Mouse (Mus musculus) hindbrain, embryonic 11.5 days (tissue): ENCODE results near the gene Vps37c. TPM values are rescaled to one million over a fixed set of nuclear protein-coding genes. Genes with fewer than 3 reads are reported as not detected.

Experiments used
- ATAC-seq: fragments of 200-750 bp; cut with Nextera tagmentation; 2 replicates; pipeline ENCODE4 v1.8.0; 2017; ENCODE audit warnings: mild to moderate bottlenecking, moderate TSS enrichment, moderate library complexity; ENCODE audit not compliant: low FRiP score
- DNase-seq: peaks from one replicate; pipeline ENCODE4 v3.0.0-alpha.2; 2015; ENCODE audit warnings: low spot score
- H3K27ac ChIP-seq: fragments of 300-500 bp; sonication (generic); 2 replicates; pipeline ENCODE4 v1.5.1; 2014; ENCODE audit warnings: mild to moderate bottlenecking, low read depth, low read length
- H3K27me3 ChIP-seq: fragments of 300-500 bp; sonication (generic); 2 replicates; pipeline ENCODE4 v1.6.1; 2014; ENCODE audit warnings: mild to moderate bottlenecking, low read length, moderate library complexity, mixed read lengths; ENCODE audit not compliant: control insufficient read depth, insufficient read depth
- H3K36me3 ChIP-seq: fragments of 300-500 bp; sonication (generic); 2 replicates; pipeline ENCODE4 v1.6.1; 2014; ENCODE audit warnings: mild to moderate bottlenecking, low read length, moderate library complexity, mixed read lengths; ENCODE audit not compliant: control insufficient read depth, insufficient read depth
- H3K4me1 ChIP-seq: fragments of 300-500 bp; sonication (generic); replicated peaks from 2 replicates; pipeline ENCODE4 v1.6.1; 2014; ENCODE audit warnings: low read length, mixed read lengths; ENCODE audit not compliant: control insufficient read depth, insufficient read depth
- H3K4me2 ChIP-seq: fragments of 300-500 bp; sonication (generic); replicated peaks from 2 replicates; pipeline ENCODE4 v1.6.1; 2014; ENCODE audit warnings: mild to moderate bottlenecking, low read depth, low read length
- H3K4me3 ChIP-seq: fragments of 300-500 bp; sonication (generic); 2 replicates; pipeline ENCODE4 v1.5.1; 2014; ENCODE audit warnings: low read depth, low read length
- H3K9ac ChIP-seq: fragments of 300-500 bp; sonication (generic); 2 replicates; pipeline ENCODE4 v1.6.1; 2014; ENCODE audit warnings: low read depth, low read length
- H3K9me3 ChIP-seq: fragments of 300-500 bp; sonication (generic); 2 replicates; pipeline ENCODE4 v1.6.1; 2016; ENCODE audit warnings: low read length; ENCODE audit not compliant: control insufficient read depth
- WGBS: fragments of 180-500 bp; shearing (Covaris S2); extraction: QIAGEN DNeasy Blood & Tissue Kit; methylation state at CpG from one replicate; pipeline ENCODE4 v1.1.7; 2014; 5-methylcytosine and 5-hydroxymethylcytosine counted together
- polyA plus RNA-seq: library from polyadenylated mRNA; unstranded; fragments of >200 nt; fragmentation: Nextera tagmentation; extraction: Ambion mirVana; gene quantifications from 2 replicates; pipeline ENCODE4 v1.2.1, GENCODE M21; 2014

Gene Vps37c
- polyA plus RNA-seq, 1 experiment from 2014 or later: 23.9 TPM

GRCm38 (mm10) chr19:10712646-10713045 lies 24.1 kb downstream of the Vps37c start:
- H3K27ac ChIP-seq: no peak overlapping the region
- H3K9me3 ChIP-seq: no peaks in the 10 kb centered on the region
- peaks cover 3% of the 10 kb centered on the region; the same call in 1 of the 2 replicates for H3K36me3 ChIP-seq
- peaks cover 2% of the 10 kb centered on the region; the same call in 1 of the 2 replicates for H3K4me1 ChIP-seq
- no peak overlapping the region for H3K4me3 ChIP-seq
- DNase-seq (no peak), ATAC-seq (no peak)
- H3K4me2 ChIP-seq: no peak overlapping the region
- H3K9ac ChIP-seq: no peak overlapping the region
- H3K27me3 ChIP-seq: no peaks in the 10 kb centered on the region
- 96% methylated on average over 12 of the region's 12 CpGs for WGBS

GRCm38 (mm10) chr19:10713551-10713950 lies 25.0 kb downstream of the Vps37c start:
- DNase-seq (no peak), ATAC-seq (no peak)
- Histone ChIP-seq H3K36me3 (peaks cover 3% of the 10 kb centered on the region; the same call in 1 of the 2 replicates), H3K4me1 (peaks cover 2% of the 10 kb centered on the region; the same call in 1 of the 2 replicates), H3K27me3 (no peaks in the 10 kb centered on the region), H3K9me3 (no peaks in the 10 kb centered on the region), H3K4me2 (no peak overlapping the region), H3K27ac (no peak overlapping the region), H3K4me3 (no peak overlapping the region), H3K9ac (no peak overlapping the region)
- WGBS: 96% methylated on average over 10 of the region's 10 CpGs

- DNase-seq (no peak), ATAC-seq (no peak)
- Histone ChIP-seq H3K27ac (no peak overlapping the region), H3K27me3 (no peaks in the 10 kb centered on the region), H3K4me3 (no peak overlapping the region), H3K36me3 (peaks cover 3% of the 10 kb centered on the region; the same call in 1 of the 2 replicates), H3K4me1 (peaks cover 2% of the 10 kb centered on the region; the same call in 1 of the 2 replicates), H3K4me2 (no peak overlapping the region), H3K9ac (no peak overlapping the region), H3K9me3 (no peaks in the 10 kb centered on the region)
- 95% methylated on average over 6 of the region's 6 CpGs for WGBS
Observed at GRCm38 (mm10) chr19:10714168-10714567, 25.6 kb downstream of the Vps37c start.

- H3K4me3 ChIP-seq: no peak overlapping the region
- H3K36me3 ChIP-seq: peaks cover 3% of the 10 kb centered on the region; the same call in 1 of the 2 replicates
- WGBS: 49% methylated on average over 4 of the region's 4 CpGs
- no peak overlapping the region for H3K27ac ChIP-seq
- no peak overlapping the region for H3K4me2 ChIP-seq
- DNase-seq: peak; percentile 82
- ATAC-seq: peak; percentile 45; the same call in 1 of the 2 replicates
- no peaks in the 10 kb centered on the region for H3K9me3 ChIP-seq
- H3K9ac ChIP-seq: no peak overlapping the region
- 0 out of 2 replicates have a peak, but pooled peaks cover under 1% of the 10 kb centered on the region for H3K4me1 ChIP-seq
- H3K27me3 ChIP-seq: no peaks in the 10 kb centered on the region
Observed at GRCm38 (mm10) chr19:10714682-10715475, 26.3 kb downstream of the Vps37c start.

GRCm38 (mm10) chr19:10715476-10715875 lies 26.9 kb downstream of the Vps37c start:
- Histone ChIP-seq H3K36me3 (peaks cover 3% of the 10 kb centered on the region; the same call in 1 of the 2 replicates), H3K4me3 (no peak overlapping the region), H3K4me1 (peaks cover 2% of the 10 kb centered on the region; the same call in 1 of the 2 replicates), H3K9me3 (no peaks in the 10 kb centered on the region), H3K27ac (no peak overlapping the region), H3K27me3 (no peaks in the 10 kb centered on the region), H3K4me2 (no peak overlapping the region), H3K9ac (no peak overlapping the region)
- WGBS: 86% methylated on average over 6 of the region's 6 CpGs
- DNase-seq (no peak), ATAC-seq (no peak)

- H3K9me3 ChIP-seq: no peaks in the 10 kb centered on the region
- no peaks in the 10 kb centered on the region for H3K27me3 ChIP-seq
- H3K27ac ChIP-seq: no peak overlapping the region
- no peak overlapping the region for H3K9ac ChIP-seq
- WGBS: 79% methylated on average over 7 of the region's 7 CpGs
- ATAC-seq (no peak), DNase-seq (no peak)
- H3K4me3 ChIP-seq: no peak overlapping the region
- peaks cover 5% of the 10 kb centered on the region for H3K4me1 ChIP-seq
- H3K4me2 ChIP-seq: no peak overlapping the region
- no peaks in the 10 kb centered on the region for H3K36me3 ChIP-seq
Observed at GRCm38 (mm10) chr19:10718251-10718775, 29.8 kb downstream of the Vps37c start.

- Histone ChIP-seq H3K9me3 (no peaks in the 10 kb centered on the region), H3K4me3 (no peak overlapping the region), H3K36me3 (no peaks in the 10 kb centered on the region), H3K4me2 (no peak overlapping the region), H3K27ac (no peak overlapping the region), H3K9ac (no peak overlapping the region), H3K27me3 (no peaks in the 10 kb centered on the region), H3K4me1 (peaks cover 6% of the 10 kb centered on the region)
- peak; percentile 72 for ATAC-seq
- 37% methylated on average over 2 of the region's 2 CpGs for WGBS
- DNase-seq: no peak
Observed at GRCm38 (mm10) chr19:10719751-10720150, 31.2 kb downstream of the Vps37c start.

GRCm38 (mm10) chr19:10720524-10720923 lies 32.0 kb downstream of the Vps37c start:
- no peaks in the 10 kb centered on the region for H3K36me3 ChIP-seq
- WGBS: 34% methylated on average over 3 of the region's 3 CpGs
- H3K4me3 ChIP-seq: no peak overlapping the region
- DNase-seq (no peak), ATAC-seq (no peak)
- H3K27ac ChIP-seq: peak overlapping the region; percentile 45
- no peak overlapping the region for H3K9ac ChIP-seq
- H3K27me3 ChIP-seq: no peaks in the 10 kb centered on the region
- no peak overlapping the region for H3K4me2 ChIP-seq
- no peaks in the 10 kb centered on the region for H3K9me3 ChIP-seq
- peaks cover 6% of the 10 kb centered on the region for H3K4me1 ChIP-seq
